Mouse (Mus musculus): Measurements from ENCODE around the gene G6pc3. TPM values are rescaled to one million over a fixed set of nuclear protein-coding genes. Genes with fewer than 3 reads are reported as not detected.

The G6pc3 gene
- 8.2 and 8.8 TPM in 2 replicates for polyA plus RNA-seq (2015; fragmentation: Nextera tagmentation; extraction: Ambion mirVana)

- WGBS (ENCODE audit: insufficient replicate concordance), result under 1% methylated on average over 50 of the region's 50 CpGs
These were observed at the start of gene G6pc3 for GRCm38 (mm10) chr11:102189461-102190436. G6pc3 (plus strand) TSS chr11:102189620.

GRCm38 (mm10) chr11:102140508-102140907 lies 48.9 kb upstream of the G6pc3 start:
- Histone ChIP-seq H3K4me3 (replicated peaks) (no peak overlapping the region), H3K27me3 (peaks cover 58% of the 10 kb centered on the region), H3K27ac (replicated peaks) (no peak overlapping the region), H3K36me3 (replicated peaks) (no peaks in the 10 kb centered on the region), H3K4me1 (replicated peaks) (peaks cover 16% of the 10 kb centered on the region), H3K4me2 (no peak overlapping the region), H3K9ac (no peak overlapping the region), H3K9me3 (replicated peaks) (no peaks in the 10 kb centered on the region)
- WGBS (ENCODE audit: insufficient replicate concordance), result under 1% methylated on average over 5 of the region's 5 CpGs
- no peak for ATAC-seq (ENCODE audit: insufficient read depth)

More at GRCm38 (mm10) chr11:102189461-102190436, at the start of gene G6pc3:
- Histone ChIP-seq H3K9ac (peak within 1 kb of the TSS; percentile 53), H3K4me1 (replicated peaks) (peaks cover 28% of the 10 kb centered on the region), H3K9me3 (replicated peaks) (no peaks in the 10 kb centered on the region), H3K36me3 (replicated peaks) (peaks cover 12% of the 10 kb centered on the region; the same call in 1 of the 2 replicates), H3K27me3 (no peaks in the 10 kb centered on the region), H3K27ac (replicated peaks) (peak within 1 kb of the TSS; percentile 64), H3K4me2 (peak within 1 kb of the TSS; percentile 91), H3K4me3 (replicated peaks) (peak within 1 kb of the TSS; percentile 64)
- peak; percentile 53 for ATAC-seq (ENCODE audit: insufficient read depth)

- 45% methylated on average over 7 of the region's 7 CpGs for WGBS (ENCODE audit: insufficient replicate concordance)
- Histone ChIP-seq H3K4me2 (peak overlapping the region; percentile 27; the same call in 1 of the 2 replicates), H3K9ac (no peak overlapping the region), H3K4me3 (replicated peaks) (0 out of 2 replicates have a peak overlapping the region, but pooled peaks have one; percentile 10), H3K27ac (replicated peaks) (peak overlapping the region; percentile 67), H3K9me3 (replicated peaks) (no peaks in the 10 kb centered on the region), H3K36me3 (replicated peaks) (no peaks in the 10 kb centered on the region), H3K27me3 (peaks cover 61% of the 10 kb centered on the region), H3K4me1 (replicated peaks) (peaks cover 35% of the 10 kb centered on the region)
- ATAC-seq (ENCODE audit: insufficient read depth), result peak; percentile 53
These were observed 47.1 kb upstream of the G6pc3 start for GRCm38 (mm10) chr11:102142355-102142754.

GRCm38 (mm10) chr11:102144957-102145470 lies 44.4 kb upstream of the G6pc3 start:
- Histone ChIP-seq H3K9me3 (replicated peaks) (no peaks in the 10 kb centered on the region), H3K4me1 (replicated peaks) (peaks cover 40% of the 10 kb centered on the region), H3K27me3 (peaks cover 72% of the 10 kb centered on the region), H3K4me3 (replicated peaks) (peak overlapping the region; percentile 64), H3K27ac (replicated peaks) (peak overlapping the region; percentile 64), H3K9ac (no peak overlapping the region), H3K4me2 (peak overlapping the region; percentile 83), H3K36me3 (replicated peaks) (0 out of 2 replicates have a peak, but pooled peaks cover 4% of the 10 kb centered on the region)
- 21% methylated on average over 13 of the region's 13 CpGs for WGBS (ENCODE audit: insufficient replicate concordance)
- peak; percentile 66 for ATAC-seq (ENCODE audit: insufficient read depth)

- Histone ChIP-seq H3K4me3 (replicated peaks) (peak within 1 kb of the TSS; percentile 64), H3K4me1 (replicated peaks) (peaks cover 40% of the 10 kb centered on the region), H3K9ac (peak within 1 kb of the TSS; percentile 53), H3K9me3 (replicated peaks) (no peaks in the 10 kb centered on the region), H3K27ac (replicated peaks) (peak within 1 kb of the TSS; percentile 64), H3K4me2 (peak within 1 kb of the TSS; percentile 83), H3K36me3 (replicated peaks) (0 out of 2 replicates have a peak, but pooled peaks cover 7% of the 10 kb centered on the region), H3K27me3 (peaks cover 72% of the 10 kb centered on the region)
- WGBS (ENCODE audit: insufficient replicate concordance), result 2% methylated on average over 50 of the region's 50 CpGs
- peak; percentile 5 for ATAC-seq (ENCODE audit: insufficient read depth)
These were observed 43.9 kb upstream of the G6pc3 start, which contains the start of gene Nags for GRCm38 (mm10) chr11:102145471-102146001. Nags (plus strand) TSS chr11:102145513.

GRCm38 (mm10) chr11:102146005-102146404 lies 43.4 kb upstream of the G6pc3 start:
- Histone ChIP-seq H3K36me3 (replicated peaks) (0 out of 2 replicates have a peak, but pooled peaks cover 11% of the 10 kb centered on the region), H3K4me3 (replicated peaks) (peak overlapping the region; percentile 64), H3K27ac (replicated peaks) (peak overlapping the region; percentile 64; the same call in 1 of the 2 replicates), H3K9ac (peak overlapping the region; percentile 53), H3K27me3 (peaks cover 72% of the 10 kb centered on the region), H3K4me1 (replicated peaks) (peaks cover 40% of the 10 kb centered on the region), H3K4me2 (peak overlapping the region; percentile 83), H3K9me3 (replicated peaks) (no peaks in the 10 kb centered on the region)
- 2% methylated on average over 16 of the region's 16 CpGs for WGBS (ENCODE audit: insufficient replicate concordance)
- peak; percentile 49 for ATAC-seq (ENCODE audit: insufficient read depth)

GRCm38 (mm10) chr11:102146531-102146930 lies 42.9 kb upstream of the G6pc3 start:
- H3K27me3 ChIP-seq, result peaks cover 72% of the 10 kb centered on the region
- WGBS (ENCODE audit: insufficient replicate concordance), result 7% methylated on average over 17 of the region's 17 CpGs
- peak overlapping the region; percentile 83 for H3K4me2 ChIP-seq
- H3K4me1 ChIP-seq (replicated peaks), result peaks cover 40% of the 10 kb centered on the region
- H3K4me3 ChIP-seq (replicated peaks), result peak overlapping the region; percentile 64
- peak overlapping the region; percentile 53 for H3K9ac ChIP-seq
- no peaks in the 10 kb centered on the region for H3K9me3 ChIP-seq (replicated peaks)
- 0 out of 2 replicates have a peak, but pooled peaks cover 11% of the 10 kb centered on the region for H3K36me3 ChIP-seq (replicated peaks)
- no peak for ATAC-seq (ENCODE audit: insufficient read depth)
- peak overlapping the region; percentile 48; the same call in 1 of the 2 replicates for H3K27ac ChIP-seq (replicated peaks)

GRCm38 (mm10) chr11:102147213-102147989 lies 42.0 kb upstream of the G6pc3 start:
- H3K4me3 ChIP-seq (replicated peaks), result peak overlapping the region; percentile 64
- H3K27ac ChIP-seq (replicated peaks), result no peak overlapping the region
- no peak overlapping the region for H3K9ac ChIP-seq
- peak overlapping the region; percentile 83 for H3K4me2 ChIP-seq
- peaks cover 70% of the 10 kb centered on the region for H3K27me3 ChIP-seq
- ATAC-seq (ENCODE audit: insufficient read depth), result no peak
- no peaks in the 10 kb centered on the region for H3K9me3 ChIP-seq (replicated peaks)
- 21% methylated on average over 34 of the region's 34 CpGs for WGBS (ENCODE audit: insufficient replicate concordance)
- peaks cover 18% of the 10 kb centered on the region for H3K36me3 ChIP-seq (replicated peaks)
- H3K4me1 ChIP-seq (replicated peaks), result peaks cover 42% of the 10 kb centered on the region

- under 1% methylated on average over 37 of the region's 37 CpGs for WGBS (ENCODE audit: insufficient replicate concordance)
- Histone ChIP-seq H3K27ac (replicated peaks) (peak within 1 kb of the TSS; percentile 73), H3K27me3 (no peaks in the 10 kb centered on the region), H3K36me3 (replicated peaks) (peaks cover 28% of the 10 kb centered on the region), H3K9ac (peak within 1 kb of the TSS; percentile 73), H3K9me3 (replicated peaks) (no peaks in the 10 kb centered on the region), H3K4me2 (peak within 1 kb of the TSS; percentile 87), H3K4me3 (replicated peaks) (peak within 1 kb of the TSS; percentile 76), H3K4me1 (replicated peaks) (peaks cover 22% of the 10 kb centered on the region)
- ATAC-seq (ENCODE audit: insufficient read depth), result peak; percentile 79
These were observed 33.2 kb upstream of the G6pc3 start, which contains the start of gene Tmem101 for GRCm38 (mm10) chr11:102156039-102156785. Tmem101 (minus strand) TSS chr11:102156404.

GRCm38 (mm10) chr11:102156786-102157089 lies 32.7 kb upstream of the G6pc3 start:
- Histone ChIP-seq H3K36me3 (replicated peaks) (peaks cover 30% of the 10 kb centered on the region), H3K9ac (no peak overlapping the region), H3K4me3 (replicated peaks) (no peak overlapping the region), H3K4me1 (replicated peaks) (peaks cover 22% of the 10 kb centered on the region), H3K27ac (replicated peaks) (no peak overlapping the region), H3K4me2 (peak overlapping the region; percentile 87), H3K27me3 (no peaks in the 10 kb centered on the region), H3K9me3 (replicated peaks) (no peaks in the 10 kb centered on the region)
- ATAC-seq (ENCODE audit: insufficient read depth), result no peak
- WGBS (ENCODE audit: insufficient replicate concordance), result 4% methylated on average over 1 of the region's 1 CpGs
